Mouse (Mus musculus) ovary, postnatal 36 days (tissue): ENCODE data around the gene Syn1.

Experiments
- DNase-seq: peaks from one replicate; pipeline ENCODE4 v3.0.0; 2022; ENCODE audit warnings: low spot score, mixed read lengths

Gene Syn1

GRCm38 (mm10) chrX:20920844-20921364, at the start of gene Syn1:
TSS of gene Syn1 (minus strand) at chrX:20921004.
- DNase-seq, result peak; percentile 81

- DNase-seq, result peak; percentile 85
Measured at GRCm38 (mm10) chrX:20961477-20962378, 40.9 kb upstream of the Syn1 start, which contains the start of gene Uxt. TSS of gene Uxt (minus strand) at chrX:20962017.

- DNase-seq, result peak; percentile 75
Measured at GRCm38 (mm10) chrX:20950191-20950880, 29.5 kb upstream of the Syn1 start, which contains the start of gene Elk1. TSS of gene Elk1 (minus strand) at chrX:20950608.

- peak; percentile 38 for DNase-seq
Measured at GRCm38 (mm10) chrX:20946055-20946454, 25.3 kb upstream of the Syn1 start.

GRCm38 (mm10) chrX:20931963-20932362, 11.2 kb upstream of the Syn1 start:
- no peak for DNase-seq

- no peak for DNase-seq
Measured at GRCm38 (mm10) chrX:20931364-20931763, 10.6 kb upstream of the Syn1 start, which contains the start of gene Cfp. TSS of gene Cfp (minus strand) at chrX:20931555.

- DNase-seq, result no peak
Measured at GRCm38 (mm10) chrX:20929859-20930258, 9.1 kb upstream of the Syn1 start.

GRCm38 (mm10) chrX:20924976-20925375, 4.2 kb upstream of the Syn1 start:
- DNase-seq, result no peak

- no peak for DNase-seq
Measured at GRCm38 (mm10) chrX:20923506-20923905, 2.7 kb upstream of the Syn1 start.

- DNase-seq, result no peak
Measured at GRCm38 (mm10) chrX:20921366-20921765, 562 bp upstream of the Syn1 start.

- no peak for DNase-seq
Measured at GRCm38 (mm10) chrX:20920249-20920843, 458 bp downstream of the Syn1 start.

GRCm38 (mm10) chrX:20915075-20915474, 5.7 kb downstream of the Syn1 start:
- no peak for DNase-seq

GRCm38 (mm10) chrX:20913726-20914125, 7.1 kb downstream of the Syn1 start:
- no peak for DNase-seq

GRCm38 (mm10) chrX:20910074-20910473, 10.7 kb downstream of the Syn1 start:
- no peak for DNase-seq

GRCm38 (mm10) chrX:20875241-20875640, 45.6 kb downstream of the Syn1 start:
- no peak for DNase-seq

- DNase-seq, result no peak
Measured at GRCm38 (mm10) chrX:20872928-20873500, 47.8 kb downstream of the Syn1 start.

GRCm38 (mm10) chrX:20869962-20870513, 50.8 kb downstream of the Syn1 start, which contains the start of gene Timp1:
TSS of gene Timp1 (plus strand) at chrX:20870166.
- DNase-seq, result peak; percentile 64

GRCm38 (mm10) chrX:20869203-20869602, 51.6 kb downstream of the Syn1 start:
- no peak for DNase-seq

- no peak for DNase-seq
Measured at GRCm38 (mm10) chrX:20868091-20868490, 52.7 kb downstream of the Syn1 start.

- no peak for DNase-seq
Measured at GRCm38 (mm10) chrX:20863161-20864101, 57.4 kb downstream of the Syn1 start.
